Mouse (Mus musculus): ENCODE results near the gene Fam173a.

The Fam173a gene

DNA sequence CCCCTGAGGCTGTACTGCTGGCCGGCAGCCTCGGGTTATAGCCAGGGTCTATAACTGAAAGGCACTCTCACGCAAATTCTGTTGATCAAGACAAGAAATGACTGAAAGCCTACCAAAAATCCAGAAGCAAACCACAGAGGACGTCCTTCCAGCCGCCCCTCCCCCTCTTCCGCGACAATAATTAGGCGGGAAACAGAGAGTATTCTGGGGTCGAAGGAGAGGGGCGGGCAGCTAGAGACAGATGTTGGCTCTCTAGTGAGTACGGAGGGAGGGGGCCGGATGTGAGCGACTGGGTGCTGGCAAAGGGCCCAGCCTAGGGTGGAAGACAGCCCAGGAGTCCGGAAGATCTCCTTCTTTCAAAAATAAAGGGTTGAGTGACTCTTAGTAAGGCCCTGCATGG, at the start of gene Fam173a:
Gene Fam173a, minus strand, starts transcription at position 287 of the 400 bp plus-strand sequence.
- peak in 1 of 2 experiments; percentile 43 for DNase-seq (ENCODE audit: low spot score in 2 of 2)

DNA sequence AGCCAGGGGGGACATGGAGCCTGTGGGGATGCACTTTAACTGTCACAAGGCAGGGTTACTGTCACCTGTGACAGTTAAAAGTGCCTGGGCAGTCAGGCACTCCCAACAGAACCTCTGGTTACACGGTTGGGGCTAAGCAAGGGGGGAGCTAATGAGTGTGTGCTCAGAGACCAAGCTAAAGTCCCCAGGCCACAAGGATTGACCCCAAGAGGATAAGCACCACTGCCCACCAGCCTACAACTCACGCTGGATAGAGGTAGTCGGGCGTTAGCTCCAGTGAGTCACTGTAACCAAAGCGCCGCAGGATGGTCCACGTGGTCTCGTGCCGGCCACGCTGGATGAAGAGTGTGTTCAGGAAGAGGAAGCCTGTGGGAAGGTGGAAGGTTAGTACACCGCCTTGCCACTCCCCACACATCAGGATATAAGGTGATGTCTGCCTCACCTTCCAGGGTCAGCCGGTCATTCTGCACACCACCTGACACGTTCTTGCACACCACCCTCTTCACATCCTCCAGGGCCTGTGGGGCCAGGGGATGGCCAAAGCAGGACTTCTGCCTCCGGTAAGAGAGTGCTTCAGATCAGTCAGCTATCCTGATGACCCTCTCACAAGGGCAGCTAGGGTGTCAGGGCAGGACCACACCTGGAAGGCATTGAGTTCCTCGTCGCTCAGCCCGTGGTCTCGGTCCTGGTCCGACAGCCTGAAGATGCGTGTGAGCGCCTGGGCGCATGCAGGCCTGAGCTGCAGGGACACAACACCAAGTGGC, 48.6 kb upstream of the Fam173a start, which contains the start of gene Gm20683:
Gene Gm20683, minus strand, starts transcription at position 647 of the 764 bp plus-strand sequence.
- DNase-seq (ENCODE audit: low spot score in 2 of 2), result no peak

DNA sequence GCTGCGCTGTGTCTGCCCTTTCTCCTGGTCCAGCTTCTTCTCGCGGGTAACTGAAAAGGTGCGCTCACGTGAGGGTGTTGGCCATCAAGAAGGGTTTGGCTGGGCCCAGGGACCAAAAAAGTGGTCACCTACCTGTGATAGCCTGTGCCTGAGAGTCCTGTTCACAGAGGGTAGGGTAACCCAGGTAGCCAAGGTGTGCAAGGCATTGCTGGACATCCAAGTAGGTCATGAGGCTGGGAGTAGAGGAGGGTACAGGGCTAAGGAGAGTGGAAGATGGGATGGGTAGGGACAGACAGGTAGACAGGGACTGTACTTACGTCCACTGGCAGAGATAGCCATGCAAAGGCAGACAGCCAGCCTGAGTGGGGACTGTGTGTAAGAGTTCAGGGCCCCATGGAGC, 47.8 kb upstream of the Fam173a start:
- DNase-seq (ENCODE audit: low spot score in 2 of 2), result no peak

DNA sequence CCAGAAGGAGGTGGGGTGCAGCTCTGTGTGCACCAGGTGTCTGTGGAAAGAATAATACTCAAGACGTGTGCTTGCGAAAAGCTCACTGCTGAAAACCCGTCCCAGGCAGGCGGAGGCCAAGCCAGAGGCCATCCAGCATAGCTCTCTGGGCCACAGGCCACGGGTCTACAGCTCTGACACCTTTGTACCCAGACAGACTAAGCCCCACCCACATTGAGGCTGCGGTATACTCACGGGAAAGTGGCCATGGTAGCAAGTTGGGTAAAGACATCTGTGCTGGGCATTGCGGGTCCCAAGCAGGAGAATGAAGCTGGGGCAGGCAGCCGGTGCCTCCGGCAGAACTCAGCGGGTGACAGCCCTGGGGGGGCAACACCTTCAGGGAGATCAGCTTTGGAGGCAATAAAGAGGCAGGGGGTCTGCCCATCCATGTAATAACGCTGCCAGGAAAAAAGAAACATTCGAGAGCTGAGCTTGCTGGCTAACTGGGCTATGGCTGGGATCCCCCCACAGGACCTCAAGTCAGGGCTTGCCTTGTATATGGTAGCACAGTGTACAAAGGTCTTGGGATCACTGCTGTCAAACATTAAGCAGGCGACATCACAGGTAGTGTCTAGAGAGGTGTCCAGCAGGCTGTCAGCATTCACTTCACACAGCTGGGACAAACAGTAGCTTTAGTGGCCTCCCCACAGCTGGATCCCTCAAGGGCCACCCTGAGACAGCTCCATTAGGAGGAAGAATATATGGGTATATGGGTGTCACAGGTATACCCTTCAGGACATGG, 46.9 kb upstream of the Fam173a start:
- no peak for DNase-seq (ENCODE audit: low spot score in 2 of 2)

DNA sequence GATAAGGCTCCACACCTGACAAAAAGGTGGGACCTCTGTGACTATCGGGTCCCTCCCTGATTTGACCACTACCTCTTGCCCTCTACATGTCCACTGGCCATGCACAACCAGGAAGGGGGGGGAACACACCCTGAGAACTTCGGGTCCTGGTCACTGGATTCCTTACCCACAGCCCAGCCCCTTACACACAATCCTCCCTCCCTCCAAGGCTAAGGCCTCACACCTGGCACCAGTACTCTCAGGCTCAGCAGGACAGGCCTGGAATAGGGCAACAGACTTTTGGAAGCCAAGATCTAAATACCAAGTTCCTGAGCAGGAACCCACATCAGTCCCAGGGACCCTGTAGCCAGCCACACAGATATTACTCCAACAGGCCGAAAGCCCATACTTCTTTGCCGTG, 46.2 kb upstream of the Fam173a start:
- DNase-seq (ENCODE audit: low spot score in 2 of 2), result no peak

DNA sequence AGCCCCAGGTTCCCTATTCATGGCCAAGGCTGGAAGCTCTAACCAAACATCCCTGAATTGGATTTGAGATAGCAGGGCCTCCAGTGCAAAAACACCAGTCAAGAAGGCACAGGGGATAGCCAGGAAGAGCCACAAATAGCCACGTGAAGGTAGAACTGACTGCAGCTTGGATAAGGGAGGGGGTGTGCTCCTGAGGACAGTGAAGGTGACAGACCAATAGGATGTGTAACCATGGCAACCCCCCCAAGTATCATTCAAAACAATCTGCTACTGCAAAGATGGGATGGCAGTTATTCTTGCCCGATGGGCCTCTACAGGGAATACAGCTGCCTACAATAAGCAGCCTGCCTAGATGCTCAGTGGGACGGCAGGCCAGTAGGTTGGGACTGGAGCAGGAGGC, 44.8 kb upstream of the Fam173a start:
- DNase-seq (ENCODE audit: low spot score in 2 of 2), result no peak

DNA sequence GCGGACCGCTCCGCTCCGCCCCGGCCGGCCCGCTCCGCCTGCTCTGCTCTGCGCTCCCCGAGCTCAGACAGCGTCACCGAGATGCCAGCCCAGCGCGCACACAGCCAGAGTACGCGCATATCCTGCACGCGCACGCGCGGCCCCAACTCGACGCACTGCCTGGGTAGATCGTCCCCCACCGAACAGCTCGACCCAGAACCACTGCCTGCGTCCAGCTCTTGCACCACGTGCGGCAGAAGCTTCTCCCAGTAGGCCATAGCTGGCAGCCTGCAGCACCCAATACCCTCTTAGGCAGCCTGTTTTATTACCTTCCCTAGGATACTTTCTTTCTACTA, 44.3 kb upstream of the Fam173a start, which contains the start of gene Rhbdl1:
Gene Rhbdl1, minus strand, starts transcription at position 220 of the 335 bp plus-strand sequence.
- DNase-seq (ENCODE audit: low spot score in 2 of 2), result peak in 1 of 2 experiments; percentile 46

DNA sequence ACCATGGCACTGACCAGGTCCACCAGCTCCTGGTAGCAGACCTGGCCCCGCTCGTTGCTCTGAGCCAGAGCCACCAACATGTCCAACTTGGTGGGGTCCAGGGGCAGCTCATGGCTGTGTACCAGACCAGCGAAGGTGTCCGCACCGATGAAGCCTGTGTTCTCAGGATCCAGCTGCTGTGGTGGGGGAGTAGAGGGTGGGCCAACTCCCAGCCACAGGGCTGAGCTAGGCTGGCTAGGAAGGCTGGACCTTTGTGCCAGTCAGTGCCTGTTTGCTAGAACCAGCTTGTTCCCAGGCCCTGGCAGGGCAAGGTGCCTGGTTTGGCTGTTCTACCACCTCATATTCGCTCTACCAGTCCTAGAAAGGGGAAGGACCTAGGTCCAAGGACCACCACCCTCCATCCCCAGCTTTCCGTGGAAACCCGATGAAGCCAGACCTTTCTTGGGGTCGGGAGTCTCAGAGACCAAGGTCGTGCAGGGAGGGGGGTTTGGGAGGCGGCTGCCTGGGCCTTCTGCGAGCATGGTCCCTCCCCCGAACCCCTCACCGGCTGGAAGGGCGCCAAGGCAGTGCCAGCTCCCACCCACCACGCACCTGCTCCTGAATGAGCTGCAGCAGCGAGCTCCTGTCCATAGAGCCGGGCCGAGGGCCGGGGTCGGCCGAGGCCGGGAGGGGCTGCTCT, 43.8 kb upstream of the Fam173a start:
- DNase-seq (ENCODE audit: low spot score in 2 of 2), result peak in 1 of 2 experiments; percentile 35

DNA sequence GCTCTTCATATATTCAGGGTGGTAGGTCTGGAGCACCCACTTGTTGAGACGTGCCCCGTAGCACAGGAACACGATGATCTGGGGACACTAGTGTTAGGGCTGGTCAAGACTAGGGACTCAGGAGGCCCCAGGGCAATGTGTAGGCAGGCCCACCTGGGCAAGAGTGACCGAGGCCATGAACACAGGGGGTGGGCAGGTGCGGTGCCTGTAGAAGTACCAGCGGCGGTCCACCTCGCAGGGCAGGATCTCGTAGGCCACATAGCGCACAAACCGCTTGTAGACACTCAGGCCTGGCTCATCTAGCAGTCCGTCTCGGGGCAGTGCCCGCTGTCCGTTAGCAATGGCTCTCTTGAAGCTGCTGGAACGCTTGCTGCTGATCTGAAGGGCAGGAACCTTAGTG, 43.1 kb upstream of the Fam173a start:
- DNase-seq (ENCODE audit: low spot score in 2 of 2), result no peak

DNA sequence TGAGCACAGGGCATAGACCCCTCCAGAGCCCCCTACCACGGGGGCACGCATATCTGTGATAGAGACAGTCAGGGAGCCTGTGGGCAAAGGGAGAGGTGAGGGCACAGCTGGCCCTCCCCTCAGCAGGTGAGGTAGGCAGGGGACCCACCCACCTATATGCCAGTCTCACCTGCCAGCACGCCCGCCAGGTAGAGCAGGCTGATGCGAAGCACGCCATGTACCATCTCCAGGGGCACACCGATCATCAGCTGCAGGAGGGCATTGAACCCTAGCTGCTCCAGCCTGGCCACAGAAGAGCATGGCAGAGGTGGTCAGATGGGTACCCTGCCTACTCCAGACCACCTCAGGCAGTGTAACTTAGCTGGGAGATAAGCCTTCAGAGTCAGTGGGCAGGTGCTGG, 42.6 kb upstream of the Fam173a start:
- DNase-seq (ENCODE audit: low spot score in 2 of 2), result no peak

DNA sequence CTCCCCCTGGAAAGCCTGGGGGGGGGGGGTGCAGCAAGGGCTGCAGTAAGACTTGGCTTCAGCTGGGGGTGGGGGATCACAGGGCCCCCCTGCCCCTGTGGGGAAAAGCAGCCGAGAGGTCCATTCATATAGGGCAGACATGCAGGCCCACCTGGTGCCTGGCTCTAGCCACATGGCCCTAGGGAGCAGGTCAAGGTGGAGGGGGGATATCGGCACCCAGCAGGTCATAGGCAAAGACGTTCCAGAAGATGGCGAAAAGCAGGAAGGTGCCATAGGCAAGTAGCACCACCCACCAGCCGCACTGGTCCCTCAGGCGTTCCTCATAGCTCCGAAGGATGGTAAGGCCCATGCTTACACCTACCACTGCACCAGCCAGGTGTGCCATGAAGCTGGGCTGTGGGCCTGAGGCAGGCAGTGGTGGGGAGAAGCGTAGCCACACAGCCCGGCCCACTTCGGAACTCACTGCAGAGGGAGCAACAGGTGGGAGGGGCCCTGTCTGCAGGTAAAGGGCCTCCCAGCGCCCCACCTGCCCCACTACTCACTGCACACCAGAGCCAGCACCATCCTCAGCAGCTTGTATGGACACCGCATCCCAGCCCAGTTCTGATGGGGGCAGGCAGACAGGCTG, 42.0 kb upstream of the Fam173a start:
- no peak for DNase-seq (ENCODE audit: low spot score in 2 of 2)

DNA sequence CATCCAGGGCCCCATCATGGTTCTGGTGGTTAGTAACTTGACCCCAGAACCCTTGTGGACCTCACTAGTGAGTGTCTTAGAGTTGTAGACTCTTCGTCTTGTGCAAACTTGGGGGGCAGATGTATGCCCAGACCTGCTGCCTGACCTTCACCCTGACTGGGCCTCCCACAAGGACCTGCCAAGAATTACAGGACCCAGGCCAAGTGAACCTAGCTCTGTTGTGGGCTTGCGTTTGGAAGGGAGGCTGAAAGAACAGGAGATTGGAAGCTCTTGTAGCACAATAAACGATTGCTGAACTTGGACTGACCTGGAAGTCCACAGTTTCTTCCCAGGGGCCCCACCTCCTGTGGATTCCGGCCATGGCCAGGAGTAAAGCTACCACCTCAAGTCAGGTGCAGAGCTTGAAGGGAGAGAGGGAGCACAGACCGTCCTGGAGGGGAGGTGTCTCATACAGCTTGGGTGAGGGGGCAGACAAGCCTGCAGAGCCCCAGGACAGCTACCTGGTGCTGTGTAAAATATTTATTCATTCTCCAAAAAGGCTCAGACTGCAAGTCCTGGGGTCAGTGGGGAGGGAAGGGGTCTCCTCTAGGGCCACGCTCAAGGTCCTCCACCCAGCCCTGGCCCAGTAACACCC, 41.4 kb upstream of the Fam173a start:
- DNase-seq (ENCODE audit: low spot score in 2 of 2), result no peak

DNA sequence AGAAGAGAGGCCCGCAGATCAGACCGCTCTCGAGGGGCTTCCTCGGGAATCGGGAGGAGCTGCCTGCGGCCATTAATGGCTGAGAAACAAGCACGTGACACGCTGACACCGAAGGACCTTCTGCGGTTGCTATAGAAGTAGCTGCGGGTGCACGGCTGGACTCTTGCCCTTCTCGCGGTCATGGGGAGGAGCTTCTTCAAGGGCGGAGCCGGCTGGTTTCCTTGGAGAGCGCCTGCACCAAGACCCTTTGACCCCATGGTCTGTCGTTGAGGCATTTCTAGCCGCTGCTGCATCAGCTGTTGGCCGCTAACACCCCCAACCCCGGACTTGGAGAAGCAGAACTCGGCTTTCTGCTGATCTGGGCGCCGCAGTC, 40.6 kb upstream of the Fam173a start, which contains the start of gene Stub1:
Gene Stub1, minus strand, starts transcription at position 114 of the 373 bp plus-strand sequence.
- DNase-seq (ENCODE audit: low spot score in 2 of 2), result peak in 1 of 2 experiments; percentile 88

DNA sequence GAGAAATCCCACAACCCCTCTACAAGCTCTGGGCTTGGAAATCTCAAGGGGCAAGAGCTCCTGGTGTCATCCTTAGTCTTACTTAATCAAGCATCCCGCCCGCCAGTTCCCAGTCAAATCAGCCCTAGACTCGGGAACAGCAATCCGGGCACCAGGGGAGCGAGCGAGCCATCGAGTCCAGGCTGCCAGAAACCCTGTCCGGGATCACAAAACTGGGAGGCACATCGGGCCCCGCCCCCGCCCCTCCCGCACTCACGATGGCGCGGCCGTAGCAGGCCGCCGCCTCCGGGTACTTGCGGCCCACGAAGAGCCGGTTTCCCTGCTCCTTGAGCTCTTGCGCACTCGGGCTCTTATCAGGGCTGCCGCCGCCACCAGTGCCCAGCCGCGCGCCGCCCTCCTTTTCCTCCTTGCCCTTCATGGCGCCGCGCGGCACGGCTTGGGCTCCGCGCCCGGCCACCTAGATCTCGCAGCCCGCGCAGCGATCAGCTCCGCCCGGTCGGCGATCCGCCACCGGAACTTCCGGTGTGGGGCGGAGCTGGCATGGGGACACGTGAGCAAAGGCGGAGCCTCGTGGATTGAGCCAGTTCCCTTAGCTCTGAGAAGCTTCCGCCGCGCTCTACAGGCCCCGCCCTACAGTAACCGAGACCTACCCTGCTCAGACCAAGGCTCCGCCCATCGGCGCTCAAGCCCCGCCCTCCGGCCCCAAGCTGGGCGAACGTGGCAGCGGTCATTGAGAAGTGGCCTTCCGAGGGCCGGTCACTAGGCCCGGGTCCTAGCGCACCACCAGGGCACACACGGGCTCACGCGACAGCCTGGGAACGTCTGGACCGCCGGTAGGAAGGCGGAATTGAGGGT, 40.0 kb upstream of the Fam173a start:
- DNase-seq (ENCODE audit: low spot score in 2 of 2), result peak; percentile 98 to 99

DNA sequence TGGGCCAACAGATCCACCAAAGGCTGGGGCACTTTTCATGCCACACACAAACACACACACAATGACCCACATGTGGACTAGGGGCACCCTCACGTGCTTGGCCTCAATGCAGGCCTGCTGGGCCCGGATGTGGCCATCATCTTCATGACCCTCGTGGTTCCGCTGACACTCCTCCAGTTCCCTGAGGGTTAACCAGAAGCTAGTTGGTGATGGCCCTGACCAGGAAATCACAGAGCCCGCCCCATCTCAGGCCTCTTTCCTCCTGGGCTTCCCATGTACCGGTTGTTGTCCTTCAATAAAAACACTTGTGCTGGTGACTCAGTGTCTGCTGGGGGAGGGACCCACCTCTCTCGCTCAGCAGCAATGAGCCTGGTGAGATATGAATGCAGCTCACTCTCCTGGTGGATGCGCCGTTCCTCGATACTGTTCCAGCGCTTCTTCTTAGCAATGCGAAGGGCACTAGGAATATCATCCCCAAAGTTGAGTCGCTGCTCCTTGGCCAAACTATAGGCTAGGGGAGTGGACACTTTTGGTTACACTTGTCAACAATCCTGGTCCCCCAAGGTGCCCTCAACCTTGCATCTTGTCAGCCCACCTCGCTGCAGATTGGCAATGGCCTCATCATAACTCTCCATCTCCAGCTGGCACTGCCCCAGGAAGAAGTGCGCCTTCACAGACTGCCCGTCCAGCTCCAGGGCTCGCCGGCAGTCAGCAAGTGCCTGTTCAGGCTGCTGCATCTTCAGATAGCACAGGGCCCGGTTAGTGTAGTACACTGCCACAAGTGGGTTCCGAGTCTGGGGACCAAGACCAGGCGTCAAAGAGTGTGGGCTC, 39.0 kb upstream of the Fam173a start:
- peak in 1 of 2 experiments; percentile 31 for DNase-seq (ENCODE audit: low spot score in 2 of 2)

DNA sequence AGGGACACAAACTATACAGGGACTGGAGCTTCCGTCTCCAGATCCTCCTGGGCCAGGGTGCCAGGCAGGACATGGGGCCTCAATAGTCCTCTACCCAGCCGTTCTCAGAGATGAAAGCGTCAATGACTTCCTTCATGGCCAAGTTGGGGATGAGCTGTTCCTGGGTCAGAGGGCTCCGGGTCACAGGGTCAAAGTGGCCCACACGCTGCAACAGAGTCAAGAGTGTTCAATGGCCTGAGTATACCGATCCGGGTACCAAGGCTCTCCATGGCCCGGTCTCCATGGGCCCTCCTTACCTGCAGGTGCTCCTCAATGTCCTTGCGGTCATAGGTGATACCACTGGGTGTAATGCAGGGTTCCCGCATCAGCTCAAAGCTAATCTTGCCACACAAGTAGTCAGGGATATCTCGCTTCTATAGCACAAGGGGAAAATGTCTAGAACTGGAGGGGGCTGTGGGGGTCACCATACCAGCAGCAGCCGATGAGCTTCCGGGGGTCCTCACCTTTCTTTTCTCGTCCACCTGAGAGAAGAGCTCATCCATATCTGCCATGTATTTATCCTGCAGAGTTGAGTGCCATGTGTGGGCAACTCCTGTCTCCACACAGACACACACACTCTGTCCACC, 38.2 kb upstream of the Fam173a start:
- no peak for DNase-seq (ENCODE audit: low spot score in 2 of 2)

DNA sequence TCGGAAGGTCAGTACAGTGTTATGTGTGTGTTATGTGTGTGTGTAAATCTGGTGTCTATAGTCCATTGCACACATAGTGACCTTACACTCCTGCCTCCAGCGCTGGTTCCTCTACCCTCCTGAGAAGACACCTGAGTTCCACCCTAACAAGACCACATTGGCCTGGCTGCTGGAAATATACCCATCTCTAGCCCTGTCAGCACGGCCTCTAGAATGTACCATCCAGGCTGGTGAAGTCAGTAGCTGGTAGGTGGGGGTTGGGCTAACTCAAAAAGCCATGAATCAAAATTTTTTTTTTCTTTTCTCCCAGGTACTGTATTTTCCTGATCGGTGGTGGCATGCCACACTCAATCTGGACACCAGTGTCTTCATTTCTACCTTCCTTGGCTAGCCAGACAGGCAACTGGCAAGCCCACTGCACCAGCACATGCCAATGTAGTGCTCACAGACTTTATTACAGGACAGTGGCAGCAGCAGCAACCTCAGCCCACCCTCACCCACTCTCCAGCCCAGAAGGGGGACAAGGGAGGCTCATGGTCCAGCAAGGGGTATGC, 37.6 kb upstream of the Fam173a start:
- DNase-seq (ENCODE audit: low spot score in 2 of 2), result no peak

DNA sequence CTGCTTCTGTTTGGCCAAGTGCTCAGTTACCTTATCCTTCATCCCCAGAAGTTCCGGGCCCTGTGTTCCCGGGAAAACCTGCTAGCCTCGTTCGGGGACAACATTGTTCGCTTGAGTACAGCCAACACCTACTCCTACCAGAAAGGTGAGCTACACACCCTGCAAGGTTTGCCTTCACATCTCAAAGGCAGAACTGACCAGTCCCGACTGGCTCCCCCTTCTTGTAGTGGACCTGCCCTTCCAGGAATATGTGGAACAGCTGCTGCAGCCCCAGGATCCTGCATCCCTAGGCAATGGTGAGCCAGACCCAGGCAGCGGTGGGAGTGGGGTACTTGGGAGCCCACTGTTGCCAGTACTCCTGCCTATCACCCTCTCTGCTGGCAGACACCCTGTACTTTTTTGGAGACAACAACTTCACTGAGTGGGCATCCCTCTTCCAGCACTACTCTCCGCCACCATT, 36.9 kb upstream of the Fam173a start:
- DNase-seq (ENCODE audit: low spot score in 2 of 2), result peak in 1 of 2 experiments; percentile 18

All from urinary bladder, adult 18-20 months (tissue).